Mouse (Mus musculus): Measurements from ENCODE around the gene Zfhx3.

Zfhx3 gene

DNA sequence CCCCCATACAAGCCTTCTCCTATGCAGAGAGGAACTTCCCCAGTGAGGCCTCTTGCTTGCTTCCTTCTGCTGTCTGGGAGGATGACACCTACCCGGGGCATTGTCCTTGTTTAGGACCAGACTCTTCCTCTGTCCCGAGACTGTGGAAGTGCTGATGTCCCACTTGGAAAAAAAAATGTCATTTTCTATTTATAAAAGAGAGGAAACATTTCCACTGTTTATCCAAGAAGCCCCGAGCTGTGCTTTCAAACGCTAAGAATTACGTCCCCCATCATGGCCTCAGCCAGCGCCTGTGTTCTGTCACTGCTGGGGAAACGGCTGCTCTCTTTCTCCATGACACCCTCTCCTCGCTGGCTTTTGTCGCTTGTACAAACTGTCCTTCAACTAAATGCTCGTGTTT is 951.8 kb downstream of the Zfhx3 start:
- in situ Hi-C loops (cut with MboI), result no loop called here

DNA sequence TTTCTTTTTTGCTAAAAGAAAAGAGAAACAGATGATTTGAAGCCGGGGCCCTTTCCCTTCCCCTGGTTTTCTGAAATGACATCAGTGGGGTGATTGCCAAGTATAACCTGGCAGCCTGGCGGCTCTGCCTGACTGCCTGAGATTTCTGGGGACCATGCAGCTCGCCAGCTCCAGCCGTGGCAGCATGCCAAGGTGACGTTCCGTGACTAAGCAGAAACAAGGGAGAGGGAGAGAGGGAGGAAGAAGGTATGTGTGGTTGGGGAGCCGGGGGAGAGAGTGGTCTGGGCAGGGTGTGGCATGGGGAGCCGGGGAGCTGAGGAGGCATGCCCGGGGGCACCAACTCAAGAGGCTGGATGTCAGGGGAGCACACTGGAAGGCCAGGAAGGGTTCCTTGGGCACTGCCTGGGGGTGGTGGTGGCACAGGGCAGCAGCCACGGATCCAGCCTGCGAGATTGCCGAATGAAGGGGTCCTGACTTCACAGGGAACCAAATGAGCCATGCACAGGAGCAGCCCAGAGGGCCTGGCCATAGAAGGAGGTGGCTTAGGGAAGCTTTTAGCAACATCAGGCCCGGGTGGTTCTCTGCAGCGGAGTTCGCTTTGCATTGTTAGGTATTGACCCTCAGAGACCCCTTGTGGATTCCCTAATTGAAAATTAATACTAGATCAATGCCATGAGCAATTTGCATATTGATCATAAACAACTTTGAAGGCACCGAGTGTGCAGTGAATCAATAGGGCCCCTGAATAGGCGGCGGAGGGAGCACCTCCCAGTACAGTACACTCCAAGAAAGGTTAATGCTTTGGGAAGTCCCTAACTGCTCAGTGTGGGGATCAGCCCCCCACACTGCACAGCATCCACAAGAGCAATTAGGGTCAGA is 954.3 kb downstream of the Zfhx3 start:
- in situ Hi-C loops (cut with MboI), result no loop called here

DNA sequence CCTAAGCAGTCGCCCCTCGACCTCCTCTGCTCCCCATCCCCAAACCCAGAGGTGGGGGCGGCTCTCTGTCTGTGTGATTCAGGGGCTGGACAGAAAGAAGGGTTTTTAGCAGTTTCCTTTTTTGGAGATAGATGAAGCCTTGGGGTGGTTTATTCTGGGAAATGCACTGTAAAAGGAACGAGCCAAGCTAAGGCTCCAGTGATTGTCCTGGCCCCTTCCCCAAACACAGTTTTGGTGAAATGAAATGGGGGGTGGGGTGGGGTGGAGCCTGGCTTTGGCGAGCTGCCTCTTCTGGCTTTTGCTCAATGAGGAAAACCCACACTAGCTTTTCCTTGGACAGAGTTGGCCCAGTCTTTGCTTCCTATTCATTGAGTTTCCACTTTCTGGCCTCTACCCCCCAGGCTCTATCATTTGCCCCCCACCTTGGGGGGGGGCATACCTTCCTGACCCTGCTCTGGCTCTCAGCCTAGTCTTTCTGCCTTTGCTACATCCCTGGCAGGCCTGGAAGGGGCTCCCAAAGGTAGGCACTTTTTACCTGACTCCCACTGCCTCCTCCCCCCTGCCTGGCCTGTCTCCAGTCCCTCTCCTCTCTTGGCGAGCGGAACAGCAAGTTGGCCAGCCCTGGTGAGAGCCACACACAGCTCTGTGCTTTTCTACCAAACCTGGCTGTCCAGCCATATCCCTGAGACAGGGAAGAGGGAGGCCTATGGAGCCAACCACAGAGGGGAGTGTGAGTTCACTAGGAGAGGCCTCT is 955.1 kb downstream of the Zfhx3 start:
- in situ Hi-C loops (cut with MboI), result no loop called here

DNA sequence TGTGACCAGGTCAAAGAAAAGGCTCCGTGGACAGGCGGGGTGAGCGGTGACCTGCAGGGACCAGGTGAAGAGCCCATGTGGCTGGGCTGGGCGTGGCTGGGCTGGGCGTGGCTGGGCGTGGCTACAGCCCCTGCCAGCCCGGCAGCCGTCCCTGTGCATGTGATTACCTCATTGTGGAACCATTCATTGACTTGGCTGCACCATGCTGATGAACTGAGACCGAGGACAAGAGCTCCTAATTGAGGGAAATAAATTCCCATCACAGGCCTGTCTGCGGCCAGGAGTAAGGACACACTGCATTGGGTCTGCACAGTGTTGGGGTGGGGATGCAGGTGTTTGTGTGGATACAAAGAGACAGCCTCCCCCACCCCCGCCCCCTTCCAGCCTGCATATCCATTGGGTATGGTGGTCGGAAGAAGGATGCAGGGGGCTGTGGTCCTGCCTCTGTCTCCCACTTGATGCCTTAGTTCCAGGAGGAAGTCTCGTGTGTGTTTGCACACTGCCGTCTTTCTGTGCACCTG is 956.9 kb downstream of the Zfhx3 start:
- in situ Hi-C loops (cut with MboI), result no loop called here

DNA sequence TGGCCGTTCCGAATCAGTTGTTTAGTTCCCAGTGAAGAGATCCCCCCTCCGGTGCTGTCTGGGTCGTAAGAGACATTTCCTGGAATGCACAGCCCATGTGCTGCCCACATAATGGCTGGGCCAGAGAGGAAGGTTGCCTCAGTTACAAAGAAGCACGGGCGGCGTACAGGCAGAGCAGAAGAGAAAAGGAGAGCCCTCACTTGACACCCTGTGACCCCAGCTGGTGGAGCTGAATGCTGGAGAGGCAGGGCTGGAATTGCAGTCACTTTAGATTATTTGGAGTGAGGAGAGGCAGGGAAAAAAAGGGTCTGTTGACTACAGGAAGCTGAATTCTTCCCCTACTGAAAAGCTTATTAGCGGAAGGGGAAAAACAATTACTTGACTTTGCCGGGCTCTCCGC is 958.1 kb downstream of the Zfhx3 start:
- in situ Hi-C loops (cut with MboI), result loop anchor here (25.0 kb wide), 1 partner anchor 1288 kb away; no protein-coding TSS in a partner anchor

DNA sequence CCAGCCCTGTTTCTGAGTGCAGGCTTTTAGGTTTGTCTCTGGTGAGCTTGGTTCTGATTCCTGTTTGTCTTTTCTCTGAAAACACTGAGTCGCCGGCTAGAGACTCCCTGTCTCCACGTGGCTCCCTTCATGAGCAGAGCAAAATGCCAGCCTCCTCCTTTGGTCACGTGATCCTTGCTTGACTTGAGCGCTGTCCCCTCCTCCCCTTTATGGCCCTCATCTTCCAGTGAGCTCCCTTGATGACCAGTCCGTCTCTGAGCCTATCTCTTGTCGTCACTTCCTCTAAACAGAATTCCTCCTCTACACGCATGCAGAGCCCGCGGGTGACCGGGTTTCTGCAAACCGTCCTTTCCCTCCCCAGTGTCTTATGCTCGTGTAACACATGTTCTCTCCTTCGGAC is 958.8 kb downstream of the Zfhx3 start:
- in situ Hi-C loops (cut with MboI), result loop anchor here (25.0 kb wide), 1 partner anchor 1289 kb away; no protein-coding TSS in a partner anchor

DNA sequence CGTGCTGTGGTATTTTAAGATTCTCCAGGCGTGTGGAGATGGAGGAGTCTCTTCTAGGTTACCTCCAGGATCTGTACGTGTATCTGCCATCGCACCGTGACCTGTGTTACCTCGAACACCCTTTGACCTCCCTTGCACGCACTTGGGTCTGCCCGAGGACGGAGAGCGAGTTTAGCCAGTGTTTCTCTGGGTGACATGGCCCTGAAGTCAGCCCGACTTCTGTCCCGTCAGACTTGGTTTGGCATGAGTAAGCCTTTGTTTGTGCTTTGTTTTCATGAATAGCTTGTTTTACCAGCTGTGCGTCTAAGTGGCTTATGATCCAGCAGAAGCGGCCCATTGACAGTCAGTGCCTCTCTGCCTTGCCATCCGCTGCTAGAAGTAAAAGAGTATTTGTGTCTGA is 961.1 kb downstream of the Zfhx3 start:
- in situ Hi-C loops (cut with MboI), result loop anchor here (25.0 kb wide), 1 partner anchor 1291 kb away; no protein-coding TSS in a partner anchor

DNA sequence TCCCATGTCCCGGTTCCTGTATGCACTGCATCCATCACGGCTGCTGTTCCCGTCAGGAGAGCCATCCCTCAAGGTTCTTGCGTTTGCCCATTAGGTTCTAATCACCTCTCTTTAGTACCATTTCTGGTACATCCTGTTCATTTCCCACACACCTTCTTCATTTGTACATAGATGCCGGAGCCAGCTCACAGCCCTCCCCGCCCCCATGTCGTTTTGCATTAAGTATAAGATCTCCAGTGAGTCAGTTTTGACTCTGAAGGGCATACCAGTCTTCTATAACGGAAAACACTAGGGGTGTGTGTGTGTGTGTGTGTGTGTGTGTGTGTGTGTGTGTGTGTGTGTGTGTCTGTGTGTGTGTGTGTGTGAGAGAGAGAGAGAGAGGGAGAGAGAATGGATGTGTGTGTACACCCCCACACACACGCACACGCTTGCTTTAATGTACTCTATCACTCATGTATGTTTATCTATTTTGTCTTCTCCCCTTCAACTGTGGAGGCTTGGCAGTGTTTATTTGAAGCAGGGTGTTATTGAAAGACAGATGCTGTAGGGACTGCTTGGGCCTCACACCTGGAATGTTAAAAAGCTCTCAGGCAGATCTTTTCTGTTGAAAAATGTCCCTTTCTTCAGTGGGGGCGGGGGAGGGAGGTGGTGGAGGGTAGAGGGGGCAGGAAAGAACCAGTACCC is 962.0 kb downstream of the Zfhx3 start:
- in situ Hi-C loops (cut with MboI), result loop anchor here (25.0 kb wide), 1 partner anchor 1292 kb away; no protein-coding TSS in a partner anchor

DNA sequence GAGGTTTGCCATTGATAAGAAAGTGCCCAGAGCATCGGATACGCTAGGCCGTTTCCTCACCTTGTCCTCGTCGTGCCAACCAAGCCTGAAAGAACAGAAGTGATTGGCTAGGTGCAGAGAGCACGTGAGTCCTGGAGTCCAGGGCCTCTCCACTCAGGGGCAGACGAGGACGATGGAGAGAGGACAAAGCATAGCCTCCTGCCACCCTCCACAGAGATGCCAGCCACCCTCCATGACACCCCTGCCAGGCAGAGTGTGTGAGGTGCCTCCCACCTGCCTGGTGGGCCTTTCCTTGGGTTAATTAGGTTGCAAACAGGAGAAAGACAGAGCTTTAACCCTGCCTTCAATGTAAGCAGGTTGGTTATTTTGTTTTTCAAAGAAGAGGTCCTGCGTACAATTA is 965.6 kb downstream of the Zfhx3 start:
- in situ Hi-C loops (cut with MboI), result loop anchor here (25.0 kb wide), 1 partner anchor 1296 kb away; no protein-coding TSS in a partner anchor

DNA sequence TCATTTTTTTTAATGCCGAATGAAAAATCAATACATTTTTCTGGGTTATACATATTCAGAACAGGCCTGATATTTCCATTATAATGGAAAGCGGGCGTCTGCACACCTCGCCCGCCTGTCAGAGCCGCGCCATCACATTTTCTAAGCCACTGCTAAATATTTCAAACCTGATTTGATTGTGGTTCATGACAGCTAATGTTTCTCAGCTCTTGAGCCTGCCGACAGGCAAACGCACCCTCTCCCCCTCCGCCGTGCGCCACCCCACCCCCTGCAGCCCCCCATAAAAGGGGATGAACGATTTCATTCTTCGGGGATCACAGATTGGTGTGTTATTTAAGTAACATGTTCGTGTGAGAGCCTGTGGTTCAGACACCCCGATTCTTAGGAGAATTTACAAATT is 966.1 kb downstream of the Zfhx3 start:
- in situ Hi-C loops (cut with MboI), result loop anchor here (25.0 kb wide), 1 partner anchor 1296 kb away; no protein-coding TSS in a partner anchor

DNA sequence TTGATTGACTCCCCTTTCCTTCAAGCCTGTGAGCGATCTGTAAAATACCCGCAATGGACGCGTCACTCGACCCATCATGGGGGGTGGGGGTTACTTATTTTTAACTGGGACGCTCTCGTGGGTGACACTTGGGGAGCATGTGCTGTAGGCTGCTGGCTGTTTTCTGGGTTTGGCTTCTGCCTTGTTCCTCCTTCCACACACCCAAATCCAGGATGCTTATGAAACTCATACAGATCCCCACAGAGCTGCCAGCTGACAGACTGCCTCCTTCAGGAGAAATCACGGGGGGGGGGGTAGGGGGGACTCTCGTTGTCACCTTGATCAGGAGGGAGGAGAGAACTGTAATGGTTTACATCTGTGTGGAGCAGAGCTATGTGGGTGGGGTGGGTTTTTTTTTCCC is 966.6 kb downstream of the Zfhx3 start:
- in situ Hi-C loops (cut with MboI), result loop anchor here (25.0 kb wide), 1 partner anchor 1297 kb away; no protein-coding TSS in a partner anchor

DNA sequence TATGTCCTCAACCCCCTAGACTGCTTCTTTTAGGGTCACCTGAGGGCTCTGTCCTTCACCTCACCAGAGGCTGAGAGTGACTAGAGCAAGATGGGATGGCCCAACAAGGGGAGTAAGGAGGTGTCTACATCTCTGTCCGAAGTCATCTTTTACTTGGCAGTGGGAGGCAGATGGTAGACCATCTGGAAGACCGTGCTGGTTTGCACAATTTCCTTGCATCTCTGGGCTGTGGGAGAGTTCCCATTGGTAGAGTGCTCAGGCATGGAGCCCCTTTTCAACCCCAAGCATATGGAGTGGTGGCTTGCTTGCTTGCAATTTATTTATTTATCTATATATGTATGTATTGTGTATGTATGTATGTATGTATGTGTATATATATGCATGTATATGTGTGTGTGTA is 967.0 kb downstream of the Zfhx3 start:
- in situ Hi-C loops (cut with MboI), result loop anchor here (25.0 kb wide), 1 partner anchor 1297 kb away; no protein-coding TSS in a partner anchor

DNA sequence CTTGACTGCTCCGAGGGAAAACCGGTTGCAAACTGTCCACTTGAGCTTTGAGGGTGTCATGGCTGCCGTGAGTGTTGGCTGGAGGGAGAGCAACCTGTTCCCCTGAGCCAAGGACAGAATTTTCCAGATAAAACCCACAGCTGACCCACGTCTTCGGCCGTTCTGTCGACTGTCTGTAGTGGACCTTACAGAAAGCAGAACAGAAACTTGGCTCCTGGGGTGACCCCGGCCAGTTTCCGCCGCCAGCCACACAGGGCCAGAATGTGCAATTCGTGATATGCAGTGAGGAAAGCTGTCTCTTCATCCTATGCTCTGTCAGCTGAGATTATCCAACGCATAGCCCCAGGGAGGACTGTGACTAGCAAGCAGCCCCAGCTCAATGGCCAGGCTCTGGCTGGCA is 968.4 kb downstream of the Zfhx3 start:
- in situ Hi-C loops (cut with MboI), result loop anchor here (25.0 kb wide), 1 partner anchor 1299 kb away; no protein-coding TSS in a partner anchor

DNA sequence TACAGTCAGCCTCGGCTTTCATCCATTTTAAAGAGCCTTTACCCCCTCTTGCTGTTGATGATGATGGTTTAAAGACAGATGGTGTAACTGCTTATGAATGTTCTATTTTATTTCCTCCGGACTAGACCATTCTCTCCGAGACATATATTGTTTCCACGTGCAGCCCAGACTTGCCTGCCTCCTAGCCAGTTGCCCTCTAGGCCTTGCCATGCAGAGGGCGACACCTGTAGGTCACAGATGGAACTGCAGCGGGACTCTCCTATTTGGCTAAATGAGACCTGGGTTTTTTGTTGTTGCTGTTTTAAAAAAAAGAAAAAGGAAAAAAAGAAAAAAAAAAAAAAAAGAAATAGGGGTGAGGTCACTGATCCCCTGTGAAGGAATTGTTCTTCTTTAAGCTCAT is 969.1 kb downstream of the Zfhx3 start:
- in situ Hi-C loops (cut with MboI), result loop anchor here (25.0 kb wide), 1 partner anchor 1299 kb away; no protein-coding TSS in a partner anchor

DNA sequence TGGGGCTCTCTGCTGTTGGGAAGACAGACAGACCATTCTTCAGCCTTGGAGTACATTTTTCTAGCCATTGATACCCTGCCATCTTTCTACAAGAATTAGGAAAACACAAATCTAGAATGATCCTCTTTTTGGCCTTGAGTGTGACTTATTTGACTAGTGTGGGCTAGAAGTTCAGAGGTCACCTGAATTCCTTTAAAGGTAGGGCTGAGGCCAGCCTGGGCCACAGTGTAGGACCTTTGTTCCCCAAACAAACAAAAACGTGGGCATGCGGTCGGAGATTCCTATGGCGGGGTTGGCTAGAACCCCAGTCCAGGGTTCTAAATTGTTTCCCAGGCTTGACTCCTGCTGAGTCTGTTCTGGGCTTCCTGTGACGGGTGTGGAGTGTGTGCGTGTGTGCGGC is 970.6 kb downstream of the Zfhx3 start:
- in situ Hi-C loops (cut with MboI), result loop anchor here (25.0 kb wide), 1 partner anchor 1301 kb away; no protein-coding TSS in a partner anchor

DNA sequence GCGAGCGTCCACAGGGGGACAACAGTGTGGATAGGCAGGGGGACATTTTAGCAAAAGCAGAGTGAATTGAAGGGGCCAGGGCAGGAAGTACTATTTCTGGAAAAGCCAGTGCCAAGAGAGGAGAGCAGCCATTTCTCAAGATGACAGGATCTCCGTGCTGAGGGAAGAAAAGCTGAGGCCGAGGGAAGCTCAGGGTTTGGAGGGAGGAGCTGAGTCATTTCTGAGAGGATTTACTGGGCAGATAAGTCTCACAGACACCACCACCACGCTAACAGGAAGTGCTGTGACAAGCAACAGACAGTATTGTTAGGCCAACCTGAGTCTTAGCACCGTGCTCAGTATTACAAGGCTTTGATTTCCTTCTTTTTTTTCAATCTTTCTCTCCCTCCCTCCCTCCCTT is 973.0 kb downstream of the Zfhx3 start:
- in situ Hi-C loops (cut with MboI), result loop anchor here (25.0 kb wide), 1 partner anchor 1303 kb away; no protein-coding TSS in a partner anchor

DNA sequence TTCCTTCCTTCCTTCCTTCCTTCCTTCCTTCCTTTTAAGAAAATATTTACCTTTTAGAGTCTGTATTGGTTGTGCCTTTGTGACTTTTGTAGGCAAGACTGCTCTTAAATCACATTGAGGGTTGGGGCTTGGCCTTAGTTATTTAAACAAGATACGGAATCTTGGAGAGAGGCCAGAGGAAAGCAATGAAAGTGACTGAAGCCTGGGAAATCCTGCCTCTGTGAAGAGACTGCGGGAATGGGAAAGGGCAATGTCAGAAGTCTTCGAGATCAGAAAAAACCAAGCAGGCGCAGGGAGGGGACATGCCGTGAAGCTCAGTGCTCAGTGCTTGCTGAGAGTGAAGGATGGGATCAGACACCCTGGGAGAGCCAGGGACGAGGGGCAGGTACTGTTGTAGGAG is 973.4 kb downstream of the Zfhx3 start:
- in situ Hi-C loops (cut with MboI), result loop anchor here (25.0 kb wide), 1 partner anchor 1304 kb away; no protein-coding TSS in a partner anchor

DNA sequence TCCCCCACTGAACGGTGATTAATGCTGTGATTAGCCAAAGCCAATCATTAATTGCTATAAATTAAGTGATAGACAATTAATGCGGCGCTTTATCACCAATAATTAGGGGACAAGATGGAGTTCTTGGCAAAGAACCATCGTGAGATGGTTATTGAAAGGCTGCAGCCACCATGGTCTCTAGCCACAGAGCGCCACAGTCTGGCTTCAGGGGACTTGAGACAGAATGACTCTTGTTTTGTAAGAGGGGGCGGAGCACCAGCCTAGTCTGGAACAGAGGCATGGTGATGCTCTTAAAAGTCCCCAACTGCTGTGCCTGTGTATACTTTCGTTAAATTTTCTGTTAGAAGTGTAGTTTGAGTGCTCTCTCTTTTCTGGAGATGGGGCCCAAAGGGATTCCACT is 977.7 kb downstream of the Zfhx3 start:
- in situ Hi-C loops (cut with MboI), result loop anchor here (25.0 kb wide), 1 partner anchor 1308 kb away; no protein-coding TSS in a partner anchor

DNA sequence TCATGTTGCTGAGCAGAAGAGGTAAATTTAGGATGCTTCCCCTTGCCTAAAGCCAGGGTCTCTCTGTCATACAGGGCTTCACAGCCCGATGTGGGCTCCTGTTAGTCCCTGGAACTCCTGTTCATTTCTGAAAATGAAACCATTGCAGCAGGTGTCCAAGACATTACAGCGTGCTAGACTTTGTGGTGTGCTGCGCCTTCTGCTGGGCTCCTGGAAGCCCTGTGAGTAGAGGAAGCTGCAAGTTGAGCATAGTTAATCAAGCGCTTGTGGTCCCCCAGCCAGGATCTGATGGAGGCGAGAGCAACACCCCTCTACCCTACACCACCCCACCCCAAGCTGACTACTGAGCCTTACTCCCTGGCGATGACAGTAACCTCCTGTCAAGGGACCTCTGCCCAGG is 980.7 kb downstream of the Zfhx3 start:
- in situ Hi-C loops (cut with MboI), result loop anchor here (25.0 kb wide), 1 partner anchor 1311 kb away; no protein-coding TSS in a partner anchor

DNA sequence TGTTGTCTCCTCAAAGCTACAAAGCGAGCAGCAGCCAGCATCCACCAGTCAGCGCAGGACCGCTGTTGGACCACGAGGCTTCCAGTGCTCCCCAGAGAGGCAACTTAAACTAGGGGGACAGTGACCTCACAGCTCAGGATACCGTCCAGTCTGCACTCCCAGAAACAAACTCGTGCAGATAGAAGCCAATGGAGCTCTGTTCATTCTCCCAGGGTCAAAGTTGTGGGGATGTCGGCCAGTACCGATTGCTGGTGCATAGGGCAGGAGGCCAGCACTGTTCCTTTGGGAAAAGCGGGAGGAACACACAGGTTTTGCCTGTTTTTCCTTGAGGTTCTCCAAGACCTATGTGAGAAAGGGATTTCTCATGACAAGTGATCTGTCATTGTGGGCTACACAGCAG is 982.1 kb downstream of the Zfhx3 start:
- in situ Hi-C loops (cut with MboI), result loop anchor here (25.0 kb wide), 1 partner anchor 1312 kb away; no protein-coding TSS in a partner anchor

DNA sequence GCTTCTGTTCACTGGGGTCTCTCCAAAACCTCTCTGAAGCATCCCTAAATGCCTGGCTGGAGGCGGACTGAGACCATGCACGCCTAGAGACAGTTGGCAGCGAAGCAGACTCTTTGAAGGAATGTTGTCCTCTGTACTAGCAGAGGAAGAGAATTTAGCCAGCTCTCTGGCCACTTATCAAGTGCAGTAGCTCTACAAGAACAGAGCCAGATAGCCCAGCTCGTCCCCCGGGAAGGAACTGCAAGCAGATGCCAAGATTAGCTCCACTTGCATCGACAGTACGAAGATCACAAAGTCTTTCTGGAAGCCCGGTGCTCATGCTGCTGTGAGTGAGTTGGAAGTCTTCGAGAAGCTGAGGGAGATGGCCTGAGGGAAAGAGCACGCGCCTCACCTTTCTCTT is 983.7 kb downstream of the Zfhx3 start:
- in situ Hi-C loops (cut with MboI), result no loop called here
